Mouse (Mus musculus) hindbrain, embryonic 11.5 days (tissue): ENCODE data around the gene Bcl2l14. TPM values are rescaled to one million over a fixed set of nuclear protein-coding genes. Genes with fewer than 3 reads are reported as not detected.

Source experiments
- ATAC-seq: fragments of 200-750 bp; cut with Nextera tagmentation; 2 replicates; pipeline ENCODE4 v1.8.0; 2017; ENCODE audit warnings: mild to moderate bottlenecking, moderate TSS enrichment, moderate library complexity; ENCODE audit not compliant: low FRiP score
- DNase-seq: peaks from one replicate; pipeline ENCODE4 v3.0.0-alpha.2; 2015; ENCODE audit warnings: low spot score
- H3K27ac ChIP-seq: fragments of 300-500 bp; sonication (generic); 2 replicates; pipeline ENCODE4 v1.5.1; 2014; ENCODE audit warnings: mild to moderate bottlenecking, low read depth, low read length
- H3K27me3 ChIP-seq: fragments of 300-500 bp; sonication (generic); 2 replicates; pipeline ENCODE4 v1.6.1; 2014; ENCODE audit warnings: mild to moderate bottlenecking, low read length, moderate library complexity, mixed read lengths; ENCODE audit not compliant: control insufficient read depth, insufficient read depth
- H3K36me3 ChIP-seq: fragments of 300-500 bp; sonication (generic); 2 replicates; pipeline ENCODE4 v1.6.1; 2014; ENCODE audit warnings: mild to moderate bottlenecking, low read length, moderate library complexity, mixed read lengths; ENCODE audit not compliant: control insufficient read depth, insufficient read depth
- H3K4me1 ChIP-seq: fragments of 300-500 bp; sonication (generic); replicated peaks from 2 replicates; pipeline ENCODE4 v1.6.1; 2014; ENCODE audit warnings: low read length, mixed read lengths; ENCODE audit not compliant: control insufficient read depth, insufficient read depth
- H3K4me2 ChIP-seq: fragments of 300-500 bp; sonication (generic); replicated peaks from 2 replicates; pipeline ENCODE4 v1.6.1; 2014; ENCODE audit warnings: mild to moderate bottlenecking, low read depth, low read length
- H3K4me3 ChIP-seq: fragments of 300-500 bp; sonication (generic); 2 replicates; pipeline ENCODE4 v1.5.1; 2014; ENCODE audit warnings: low read depth, low read length
- H3K9ac ChIP-seq: fragments of 300-500 bp; sonication (generic); 2 replicates; pipeline ENCODE4 v1.6.1; 2014; ENCODE audit warnings: low read depth, low read length
- H3K9me3 ChIP-seq: fragments of 300-500 bp; sonication (generic); 2 replicates; pipeline ENCODE4 v1.6.1; 2016; ENCODE audit warnings: low read length; ENCODE audit not compliant: control insufficient read depth
- WGBS: fragments of 180-500 bp; shearing (Covaris S2); extraction: QIAGEN DNeasy Blood & Tissue Kit; methylation state at CpG from one replicate; pipeline ENCODE4 v1.1.7; 2014; 5-methylcytosine and 5-hydroxymethylcytosine counted together
- polyA plus RNA-seq: library from polyadenylated mRNA; unstranded; fragments of >200 nt; fragmentation: Nextera tagmentation; extraction: Ambion mirVana; gene quantifications from 2 replicates; pipeline ENCODE4 v1.2.1, GENCODE M21; 2014

Bcl2l14 gene
- polyA plus RNA-seq, 1 experiment from 2014 or later, result 0.17 TPM

GRCm38 (mm10) chr6:134366366-134367351, 29.5 kb upstream of the Bcl2l14 start:
- Histone ChIP-seq H3K27me3 (no peaks in the 10 kb centered on the region), H3K4me2 (no peak overlapping the region), H3K4me1 (no peaks in the 10 kb centered on the region), H3K4me3 (no peak overlapping the region), H3K9ac (no peak overlapping the region), H3K36me3 (no peaks in the 10 kb centered on the region), H3K27ac (no peak overlapping the region), H3K9me3 (no peaks in the 10 kb centered on the region)
- no peak for ATAC-seq
- WGBS, result 63% methylated on average over 10 of the region's 10 CpGs
- DNase-seq, result no peak

- ATAC-seq, result no peak
These were observed 28.5 kb upstream of the Bcl2l14 start for GRCm38 (mm10) chr6:134367366-134368281.

GRCm38 (mm10) chr6:134372946-134373345, 23.2 kb upstream of the Bcl2l14 start:
- no peaks in the 10 kb centered on the region for H3K4me1 ChIP-seq
- WGBS, result 62% methylated on average over 2 of the region's 2 CpGs
- H3K9ac ChIP-seq, result no peak overlapping the region

More at GRCm38 (mm10) chr6:134367366-134368281, 28.5 kb upstream of the Bcl2l14 start:
- H3K9ac ChIP-seq, result no peak overlapping the region
- no peak overlapping the region for H3K4me2 ChIP-seq
- WGBS, result 57% methylated on average over 12 of the region's 12 CpGs
- H3K27ac ChIP-seq, result no peak overlapping the region
- no peaks in the 10 kb centered on the region for H3K9me3 ChIP-seq
- H3K4me3 ChIP-seq, result no peak overlapping the region
- H3K27me3 ChIP-seq, result no peaks in the 10 kb centered on the region
- H3K4me1 ChIP-seq, result no peaks in the 10 kb centered on the region
- no peak for DNase-seq
- H3K36me3 ChIP-seq, result no peaks in the 10 kb centered on the region

GRCm38 (mm10) chr6:134377201-134377600, 18.9 kb upstream of the Bcl2l14 start:
- H3K36me3 ChIP-seq, result no peaks in the 10 kb centered on the region
- ATAC-seq, result no peak
- no peak overlapping the region for H3K4me3 ChIP-seq
- H3K9ac ChIP-seq, result no peak overlapping the region
- H3K4me1 ChIP-seq, result no peaks in the 10 kb centered on the region
- DNase-seq, result no peak
- no peaks in the 10 kb centered on the region for H3K27me3 ChIP-seq
- H3K27ac ChIP-seq, result no peak overlapping the region
- no peak overlapping the region for H3K4me2 ChIP-seq
- WGBS, result 85% methylated on average over 5 of the region's 5 CpGs
- no peaks in the 10 kb centered on the region for H3K9me3 ChIP-seq

More at GRCm38 (mm10) chr6:134372946-134373345, 23.2 kb upstream of the Bcl2l14 start:
- H3K4me3 ChIP-seq, result no peak overlapping the region
- DNase-seq (no peak), ATAC-seq (no peak)
- no peaks in the 10 kb centered on the region for H3K27me3 ChIP-seq
- H3K9me3 ChIP-seq, result no peaks in the 10 kb centered on the region
- H3K27ac ChIP-seq, result no peak overlapping the region
- H3K4me2 ChIP-seq, result no peak overlapping the region
- no peaks in the 10 kb centered on the region for H3K36me3 ChIP-seq

- Histone ChIP-seq H3K36me3 (no peaks in the 10 kb centered on the region), H3K9me3 (no peaks in the 10 kb centered on the region), H3K9ac (no peak overlapping the region), H3K27me3 (no peaks in the 10 kb centered on the region), H3K27ac (no peak overlapping the region), H3K4me3 (no peak overlapping the region), H3K4me2 (no peak overlapping the region), H3K4me1 (no peaks in the 10 kb centered on the region)
- ATAC-seq, result no peak
- no peak for DNase-seq
- WGBS, result 82% methylated on average over 3 of the region's 3 CpGs
These were observed 18.3 kb upstream of the Bcl2l14 start for GRCm38 (mm10) chr6:134377856-134378255.

GRCm38 (mm10) chr6:134381462-134381861, 14.7 kb upstream of the Bcl2l14 start:
- no peaks in the 10 kb centered on the region for H3K27me3 ChIP-seq
- no peaks in the 10 kb centered on the region for H3K9me3 ChIP-seq
- no peaks in the 10 kb centered on the region for H3K36me3 ChIP-seq
- H3K4me1 ChIP-seq, result no peaks in the 10 kb centered on the region
- H3K9ac ChIP-seq, result no peak overlapping the region
- no peak overlapping the region for H3K4me3 ChIP-seq
- ATAC-seq (no peak), DNase-seq (no peak)
- H3K27ac ChIP-seq, result no peak overlapping the region
- no peak overlapping the region for H3K4me2 ChIP-seq
- WGBS, result 89% methylated on average over 6 of the region's 6 CpGs

GRCm38 (mm10) chr6:134385931-134386330, 10.2 kb upstream of the Bcl2l14 start:
- DNase-seq (no peak), ATAC-seq (no peak)
- no peaks in the 10 kb centered on the region for H3K9me3 ChIP-seq
- H3K9ac ChIP-seq, result no peak overlapping the region
- H3K4me3 ChIP-seq, result no peak overlapping the region
- H3K4me2 ChIP-seq, result no peak overlapping the region
- no peaks in the 10 kb centered on the region for H3K4me1 ChIP-seq
- H3K27me3 ChIP-seq, result no peaks in the 10 kb centered on the region
- 87% methylated on average over 6 of the region's 6 CpGs for WGBS
- H3K36me3 ChIP-seq, result no peaks in the 10 kb centered on the region
- H3K27ac ChIP-seq, result no peak overlapping the region

- Histone ChIP-seq H3K27me3 (no peaks in the 10 kb centered on the region), H3K9ac (no peak overlapping the region), H3K27ac (no peak overlapping the region), H3K9me3 (no peaks in the 10 kb centered on the region), H3K4me3 (no peak overlapping the region), H3K4me1 (no peaks in the 10 kb centered on the region), H3K36me3 (no peaks in the 10 kb centered on the region), H3K4me2 (no peak overlapping the region)
- DNase-seq, result no peak
- WGBS, result 94% methylated on average over 10 of the region's 10 CpGs
- ATAC-seq, result no peak
These were observed 8.7 kb upstream of the Bcl2l14 start for GRCm38 (mm10) chr6:134387396-134387795.
